Mouse (Mus musculus): ENCODE results near the gene Zfp677.

Gene Zfp677

DNA sequence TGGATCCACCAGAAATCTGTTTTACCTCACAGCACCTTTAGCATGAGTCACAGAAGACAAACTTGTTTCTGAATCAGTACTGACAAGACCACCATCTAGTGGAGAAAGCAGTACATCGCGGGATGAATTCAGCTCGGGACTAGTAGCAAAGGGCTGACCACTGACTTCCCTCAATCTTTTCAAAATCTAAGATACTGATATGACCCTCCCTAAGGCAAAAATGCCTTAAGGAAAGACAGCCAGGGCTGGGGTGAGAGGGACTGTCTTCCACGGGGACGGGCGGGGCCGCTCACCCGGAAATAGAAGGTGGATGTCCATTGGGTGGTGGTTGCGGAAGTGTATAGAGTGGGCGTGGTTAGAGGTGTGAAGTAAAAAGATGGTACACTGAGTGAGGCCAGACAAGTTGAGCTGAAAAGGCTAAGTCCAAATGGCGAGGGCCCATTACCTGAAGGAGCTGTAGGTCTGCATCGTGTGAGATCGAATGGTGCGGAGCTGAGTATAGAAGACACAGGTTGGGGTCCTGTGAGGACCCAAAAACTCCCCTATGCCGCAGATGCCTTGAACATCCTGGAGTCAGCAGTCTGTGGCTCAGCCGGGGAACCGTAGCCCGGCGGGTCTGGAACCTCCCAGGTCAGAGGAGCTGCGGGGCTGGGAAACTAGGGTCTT lies at the start of gene Zfp677:
Zfp677 (plus strand) TSS at position 358 of the 666 bp plus-strand sequence.
- in situ Hi-C loops (cut with MboI; ENCODE audit: unreplicated experiment in 2 of 2) = no loop called here

DNA sequence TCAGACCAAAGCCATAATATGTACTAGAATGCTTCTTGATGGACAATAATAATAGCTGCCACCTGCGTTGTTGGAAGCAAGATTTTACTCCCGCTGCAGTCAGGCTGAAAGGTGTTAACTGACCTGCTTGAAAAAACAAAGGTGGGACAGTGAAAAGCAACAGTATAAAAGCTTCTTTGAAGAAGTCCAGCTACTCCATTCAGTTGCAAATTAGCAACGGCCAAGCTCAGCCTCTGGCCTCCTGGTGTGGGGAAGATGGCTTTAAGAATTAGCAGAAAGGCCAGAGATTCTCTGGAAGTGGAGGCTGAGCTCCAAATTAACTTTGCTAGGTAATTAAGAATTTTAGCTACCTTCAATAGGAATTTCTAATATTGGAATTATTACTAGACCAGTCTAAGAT lies 15.5 kb upstream of the Zfp677 start:
- in situ Hi-C loops (cut with MboI; ENCODE audit: unreplicated experiment in 2 of 2) = loop anchor here in 1 of 2 experiments (5.0 kb wide), 1 partner anchor 36 kb away; no protein-coding TSS in a partner anchor

- in situ Hi-C loops (cut with MboI; ENCODE audit: unreplicated experiment in 2 of 2) = loop anchor here in 1 of 2 experiments (5.0 kb wide), 1 partner anchor 38 kb away; no protein-coding TSS in a partner anchor
These were observed 13.4 kb upstream of the Zfp677 start for GRCm38 (mm10) chr17:21369925-21370719.

DNA sequence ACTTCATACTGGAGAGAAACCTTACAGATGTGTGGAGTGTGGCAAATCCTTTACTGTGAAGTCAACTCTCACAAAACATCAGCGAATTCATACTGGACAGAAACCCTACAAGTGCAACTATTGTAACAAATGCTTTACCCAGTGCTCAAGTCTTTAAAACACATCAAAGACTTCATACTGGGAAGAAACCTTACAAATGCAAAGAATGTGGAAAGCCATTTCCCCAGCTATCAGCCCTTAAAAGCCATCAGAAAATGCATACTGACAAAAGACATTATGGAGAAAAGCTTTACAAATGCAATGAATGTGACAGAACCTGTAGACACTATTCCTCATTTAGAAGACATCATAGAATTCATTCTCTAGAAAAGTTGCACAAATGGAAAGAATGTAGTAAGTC lies 8.2 kb upstream of the Zfp677 start:
- in situ Hi-C loops (cut with MboI; ENCODE audit: unreplicated experiment in 2 of 2) = no loop called here

GRCm38 (mm10) chr17:21384057-21384411 lies 486 bp downstream of the Zfp677 start:
- in situ Hi-C loops (cut with MboI; ENCODE audit: unreplicated experiment in 2 of 2) = no loop called here

DNA sequence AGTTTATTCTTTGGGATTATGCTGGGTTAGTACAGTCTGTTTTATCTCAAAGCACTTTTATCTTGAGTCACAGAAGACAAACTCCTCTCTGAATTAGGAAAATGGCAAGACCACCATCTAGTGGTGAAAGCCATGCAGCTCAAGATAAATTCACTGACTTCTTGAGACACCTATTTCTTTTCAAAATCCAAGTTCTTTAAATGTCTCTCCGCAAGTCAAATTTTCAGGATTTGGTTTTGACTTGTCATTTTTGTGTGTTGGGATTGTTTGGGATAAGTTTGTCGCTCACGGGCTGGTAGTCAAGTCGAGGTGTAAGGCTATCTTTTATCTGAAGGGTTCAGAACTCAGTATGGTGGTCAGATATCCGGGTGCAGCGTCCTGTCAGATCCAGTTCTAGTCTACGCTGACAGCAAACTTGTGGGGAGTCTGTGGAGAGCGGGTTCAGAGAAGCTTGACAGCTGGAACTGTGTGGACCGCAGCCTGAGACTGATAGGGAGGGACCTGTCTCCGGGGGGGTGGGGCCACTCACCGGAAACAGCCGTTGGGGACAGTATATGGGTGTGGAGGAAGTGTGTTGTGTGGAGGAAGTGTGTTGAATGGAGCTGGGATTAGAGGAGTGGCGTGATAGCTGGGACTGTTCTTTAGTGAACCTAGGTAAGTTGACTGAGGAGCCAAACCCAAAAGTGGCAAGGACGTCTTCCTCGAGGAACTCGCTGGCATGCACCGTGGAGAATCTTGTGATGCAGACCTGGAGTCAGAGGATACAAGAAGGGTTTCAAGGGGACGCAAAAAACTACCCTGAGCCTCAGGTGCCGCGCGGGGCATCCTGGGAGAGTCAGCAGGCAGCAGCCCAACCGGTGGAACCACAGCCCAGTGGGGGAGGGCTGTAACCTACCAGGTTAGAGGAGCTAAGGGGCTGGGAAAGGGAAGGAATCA lies 39.4 kb downstream of the Zfp677 start, which contains the start of gene Zfp54:
Zfp54 (plus strand) TSS at position 564 of the 936 bp plus-strand sequence.
- in situ Hi-C loops (cut with MboI; ENCODE audit: unreplicated experiment in 2 of 2) = loop anchor here (5.0 to 25.0 kb wide), 4 partner anchors 89 to 614 kb away; partner anchors contain the start of gene Ppp2r1a (in 1 of the 2)

DNA sequence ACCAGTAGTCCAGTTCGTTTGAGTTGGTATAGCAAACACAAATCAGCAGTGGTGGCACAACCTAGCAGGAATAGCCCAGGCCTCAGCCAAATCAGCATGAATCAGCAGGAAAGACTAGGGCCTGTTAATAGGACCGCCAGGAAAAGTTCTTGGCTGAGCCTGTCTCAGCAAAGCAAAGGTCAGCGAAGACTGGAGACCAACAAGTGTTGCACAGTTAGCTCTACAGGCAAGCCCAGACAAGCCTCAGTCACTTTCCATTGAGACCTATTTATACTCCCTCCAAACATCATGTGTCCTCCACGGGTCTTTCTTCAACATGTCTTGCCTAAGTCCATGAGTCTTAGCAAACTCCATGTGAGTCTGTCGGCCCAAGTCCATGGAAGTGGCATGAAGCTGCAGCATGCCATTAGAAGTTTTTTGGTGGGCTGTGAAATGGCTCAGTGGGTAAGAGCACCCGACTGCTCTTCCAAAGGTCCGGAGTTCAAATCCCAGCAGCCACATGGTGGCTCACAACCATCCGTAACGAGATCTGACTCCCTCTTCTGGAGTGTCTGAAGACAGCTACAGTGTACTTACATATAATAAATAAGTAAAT lies 55.4 kb downstream of the Zfp677 start:
- in situ Hi-C loops (cut with MboI; ENCODE audit: unreplicated experiment in 2 of 2) = loop anchor here in 1 of 2 experiments (25.0 kb wide), 1 partner anchor 477 kb away; no protein-coding TSS in a partner anchor

Data from v-Abl transformed pro-B cells (cell line).